Mouse (Mus musculus): Measurements from ENCODE around the gene Tnk1.

Gene Tnk1

DNA sequence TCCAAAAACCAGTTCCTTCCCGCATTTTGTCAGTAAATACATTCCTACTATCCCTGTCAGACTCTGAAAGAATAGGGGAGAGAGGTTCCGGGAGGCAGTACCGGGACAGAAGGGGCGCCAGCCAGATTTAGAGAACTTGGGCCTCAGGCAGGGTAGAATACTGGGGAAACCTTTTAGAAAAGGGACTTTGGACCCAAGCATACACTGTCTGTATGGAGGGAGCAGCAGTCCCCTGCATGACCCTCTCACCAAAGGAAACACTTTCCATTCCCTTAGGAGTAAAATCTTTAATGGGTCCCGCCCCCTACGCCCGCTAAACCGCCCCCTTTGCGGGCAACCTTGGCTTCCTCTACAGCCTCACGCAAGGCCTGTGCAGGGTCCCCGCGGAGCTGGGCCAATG is 55.2 kb downstream of the Tnk1 start:
- no peak for DNase-seq (ENCODE audit: low spot score in 2 of 2)

DNA sequence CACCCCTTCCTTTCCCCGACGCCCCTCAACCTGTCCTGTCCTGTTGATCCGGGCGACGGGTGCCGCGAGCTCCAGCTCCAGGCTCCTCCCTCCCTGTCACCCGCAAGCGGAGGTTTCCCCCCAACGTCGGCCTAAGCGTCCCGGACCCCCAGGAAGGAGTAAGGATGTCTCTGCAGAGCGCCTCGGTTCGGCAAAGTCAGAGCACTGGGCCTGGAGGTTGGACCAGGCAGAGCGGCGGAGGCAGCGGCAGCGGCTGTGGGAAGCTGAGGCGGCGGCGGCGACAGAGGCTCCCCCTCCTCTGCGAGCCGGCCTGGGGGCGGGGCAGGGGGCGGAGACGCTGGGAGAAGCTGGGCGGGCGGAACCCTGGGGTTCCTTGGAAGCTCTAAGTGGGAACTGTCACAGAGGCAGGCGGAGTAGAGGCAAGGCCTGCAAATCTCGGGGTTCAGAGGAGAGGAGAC is 55.9 kb downstream of the Tnk1 start:
- DNase-seq (ENCODE audit: low spot score in 2 of 2) = peak; percentile 76 to 88

DNA sequence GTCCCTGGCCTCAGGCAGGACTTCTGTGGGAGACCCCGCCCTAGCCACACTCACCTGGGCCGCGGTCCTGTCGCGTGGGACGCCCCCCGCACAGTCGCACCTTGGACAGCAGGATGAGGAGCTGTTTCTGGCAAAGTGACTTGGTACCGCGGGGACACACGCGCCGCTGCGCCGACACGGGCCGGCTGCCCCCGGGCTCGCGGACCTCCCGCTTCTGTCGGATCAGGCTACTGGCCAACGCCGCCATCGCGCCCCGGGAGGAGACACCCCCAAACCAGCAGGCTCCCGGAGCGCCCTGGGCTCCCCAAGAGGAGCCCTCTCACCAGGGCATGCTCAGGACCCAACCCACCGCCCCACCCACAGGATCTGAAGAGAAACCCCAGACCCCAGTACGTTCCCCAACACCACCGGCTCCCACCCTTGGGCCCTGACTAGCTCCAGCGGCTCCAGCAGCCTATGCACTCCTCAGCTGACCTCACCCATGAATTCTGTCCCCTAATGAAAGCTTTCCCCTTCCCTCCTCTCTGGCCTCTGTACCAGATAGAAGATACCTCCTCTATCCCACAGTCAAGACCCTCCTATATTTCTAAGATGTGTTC is 57.1 kb downstream of the Tnk1 start, which contains the start of gene Fgf11:
Fgf11 (minus strand) TSS at position 479 of the 599 bp plus-strand sequence.
- no peak for DNase-seq (ENCODE audit: low spot score in 2 of 2)

Data from urinary bladder, postnatal 36 days (tissue).